Mouse (Mus musculus): ENCODE measurements around the gene Ccdc93. TPM values are rescaled to one million over a fixed set of nuclear protein-coding genes. Genes with fewer than 3 reads are reported as not detected.

Ccdc93 gene
- total RNA-seq, 2 experiments from 2014 or later = 8.9 to 9.2 TPM

DNA sequence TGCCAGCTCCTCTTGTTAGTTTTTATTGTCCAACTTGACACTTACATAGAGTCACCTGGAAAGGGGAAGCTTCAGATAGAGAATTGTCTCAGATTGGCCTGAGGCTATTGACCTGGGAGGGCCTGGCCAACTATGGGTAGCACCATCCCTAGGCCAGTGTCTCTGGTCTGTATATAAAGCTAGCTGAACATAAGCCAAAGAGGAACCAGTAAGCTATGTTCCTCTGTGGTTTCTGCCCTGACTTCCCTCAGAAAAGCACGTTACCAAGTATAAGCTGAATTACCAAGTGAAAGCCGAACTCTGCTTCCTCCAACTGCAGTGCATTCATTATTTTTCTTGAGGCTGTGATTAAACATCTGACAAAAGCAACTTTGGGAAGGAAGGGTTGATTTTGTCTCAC lies 77.9 kb downstream of the Ccdc93 start:
- intact Hi-C loops (cut with DNase I) = no loop called here
- no peak for DNase-seq

- DNase-seq = no peak
- intact Hi-C loops (cut with DNase I) = no loop called here
Measured at GRCm38 (mm10) chr1:121510420-121511140, 79.7 kb downstream of the Ccdc93 start.

DNA sequence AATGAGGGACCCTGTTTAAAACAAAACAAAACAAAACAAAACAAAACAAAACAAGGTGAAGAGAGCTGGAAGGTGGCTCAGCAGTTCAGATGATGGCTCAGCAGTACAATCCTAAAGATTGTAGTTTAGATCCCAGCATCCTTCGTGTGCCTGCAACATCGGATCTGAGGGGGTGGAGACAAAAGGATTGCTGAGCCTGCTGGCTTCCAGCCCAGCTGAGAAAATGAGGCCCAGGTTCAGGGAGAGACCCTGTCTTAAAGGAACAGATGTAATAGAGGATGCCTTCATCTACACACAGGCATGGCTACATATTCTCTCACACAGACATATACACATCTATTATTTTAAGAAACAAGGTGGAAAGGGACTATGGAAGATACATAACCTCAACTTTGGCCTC lies 80.3 kb downstream of the Ccdc93 start:
- DNase-seq = no peak
- intact Hi-C loops (cut with DNase I) = no loop called here

- intact Hi-C loops (cut with DNase I) = no loop called here
- DNase-seq = no peak
Measured at GRCm38 (mm10) chr1:121511966-121512365, 81.1 kb downstream of the Ccdc93 start.

DNA sequence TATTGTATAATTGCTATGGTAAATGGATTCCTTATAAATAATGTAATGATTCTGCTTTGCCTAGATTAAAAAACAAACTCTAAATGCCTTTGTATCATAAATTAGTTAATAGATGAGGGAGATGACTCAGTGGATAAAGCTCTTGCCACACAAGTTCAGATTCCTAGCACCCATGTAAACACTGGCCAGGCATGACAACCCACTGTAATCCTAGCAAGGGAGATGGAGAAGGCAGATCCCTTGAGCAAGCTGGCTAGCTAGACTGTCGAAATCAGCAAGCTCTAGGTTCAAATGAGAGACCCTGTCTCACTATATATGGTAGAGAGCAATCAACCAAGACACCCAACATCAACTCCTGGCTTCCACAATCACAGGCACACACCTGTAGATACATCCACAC lies 87.8 kb downstream of the Ccdc93 start:
- DNase-seq = no peak
- intact Hi-C loops (cut with DNase I) = no loop called here

DNA sequence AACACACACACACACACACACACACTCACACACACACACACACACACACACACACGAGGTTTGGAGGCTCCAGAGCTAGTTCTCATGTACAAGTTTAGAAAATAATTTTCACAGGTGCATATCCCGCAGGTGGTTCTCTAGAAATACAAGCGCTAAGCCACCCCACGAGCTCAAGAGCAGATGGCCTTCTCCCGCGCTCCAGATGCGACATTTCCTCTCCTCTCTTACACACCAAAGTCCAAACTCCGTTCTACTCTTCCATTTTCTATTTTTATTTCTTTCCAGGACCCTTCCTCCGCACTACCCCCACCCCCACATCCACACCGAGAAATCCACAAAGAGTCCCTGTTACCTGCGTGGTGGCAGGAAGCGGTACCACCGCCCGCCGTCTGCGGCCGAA lies 96.2 kb downstream of the Ccdc93 start:
- no peak for DNase-seq
- intact Hi-C loops (cut with DNase I) = no loop called here

GRCm38 (mm10) chr1:121527600-121528398 lies 97.0 kb downstream of the Ccdc93 start:
- no peak for DNase-seq
- intact Hi-C loops (cut with DNase I) = no loop called here

DNA sequence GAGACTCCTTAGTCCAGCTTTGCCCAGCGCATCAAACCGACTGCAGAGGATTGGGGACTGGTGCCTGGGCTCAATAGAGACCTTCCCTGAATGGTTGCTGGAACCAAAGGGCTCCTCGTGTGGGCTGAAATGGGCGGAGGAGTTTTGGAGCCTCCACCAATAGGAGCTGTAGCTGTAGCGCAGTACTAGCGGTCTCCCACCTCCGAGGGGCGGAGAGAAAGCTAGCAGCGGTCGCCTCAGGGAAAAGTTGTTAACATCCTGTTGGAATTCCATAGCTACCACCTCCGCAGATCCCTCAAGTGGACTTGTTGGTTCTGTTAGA lies 97.5 kb downstream of the Ccdc93 start, which contains the start of gene Htr5b:
Gene Htr5b (minus strand): TSS at position 67 of the 322 bp plus-strand sequence.
- no peak for DNase-seq

DNA sequence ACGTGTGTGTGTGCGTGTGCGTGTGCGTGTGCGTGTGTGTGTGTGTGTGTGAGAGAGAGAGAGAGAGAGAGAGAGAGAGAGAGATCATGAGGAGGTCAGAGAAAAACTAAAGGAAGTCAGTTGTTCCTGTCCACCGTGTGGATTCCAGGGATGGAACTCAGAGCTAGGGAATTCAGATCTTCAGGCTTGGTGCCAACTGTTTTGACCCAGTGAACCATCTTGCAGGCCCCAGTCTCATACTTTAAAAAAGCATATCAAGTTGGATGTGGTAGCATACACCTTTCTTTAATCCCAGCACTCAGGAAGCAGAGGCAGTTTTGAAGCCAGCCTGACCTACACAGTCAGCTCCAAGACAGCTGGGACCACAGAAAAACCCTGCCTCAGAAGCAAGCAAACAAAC lies 98.4 kb downstream of the Ccdc93 start:
- intact Hi-C loops (cut with DNase I) = no loop called here
- no peak for DNase-seq

More for the DNA sequence above, 97.5 kb downstream of the Ccdc93 start, which contains the start of gene Htr5b:
- intact Hi-C loops (cut with DNase I) = no loop called here

DNA sequence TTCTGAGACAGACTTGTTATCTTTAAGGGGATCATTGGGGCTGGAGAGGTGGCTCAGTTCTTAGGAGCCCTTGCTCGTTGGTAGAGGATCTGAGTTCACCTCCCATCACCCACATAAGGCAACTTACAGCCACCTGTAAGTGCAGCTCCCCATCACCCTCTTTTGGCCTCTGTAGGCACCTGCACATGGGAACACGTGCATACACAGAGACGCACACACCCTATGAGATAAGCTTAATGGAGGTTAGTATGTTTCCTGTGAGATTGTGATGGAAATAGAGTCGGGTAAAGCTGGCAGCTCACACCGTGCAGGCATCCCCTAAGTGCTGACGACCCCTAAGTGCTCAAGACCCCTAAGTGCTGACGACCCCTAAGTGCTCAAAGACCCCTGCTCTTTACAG lies 100.6 kb downstream of the Ccdc93 start:
- intact Hi-C loops (cut with DNase I) = no loop called here

GRCm38 (mm10) chr1:121540361-121540760 lies 109.5 kb downstream of the Ccdc93 start:
- DNase-seq = no peak
- intact Hi-C loops (cut with DNase I) = no loop called here

More for the DNA sequence above, 100.6 kb downstream of the Ccdc93 start:
- DNase-seq = no peak

GRCm38 (mm10) chr1:121546844-121547243 lies 116.0 kb downstream of the Ccdc93 start:
- intact Hi-C loops (cut with DNase I) = no loop called here
- no peak for DNase-seq

DNA sequence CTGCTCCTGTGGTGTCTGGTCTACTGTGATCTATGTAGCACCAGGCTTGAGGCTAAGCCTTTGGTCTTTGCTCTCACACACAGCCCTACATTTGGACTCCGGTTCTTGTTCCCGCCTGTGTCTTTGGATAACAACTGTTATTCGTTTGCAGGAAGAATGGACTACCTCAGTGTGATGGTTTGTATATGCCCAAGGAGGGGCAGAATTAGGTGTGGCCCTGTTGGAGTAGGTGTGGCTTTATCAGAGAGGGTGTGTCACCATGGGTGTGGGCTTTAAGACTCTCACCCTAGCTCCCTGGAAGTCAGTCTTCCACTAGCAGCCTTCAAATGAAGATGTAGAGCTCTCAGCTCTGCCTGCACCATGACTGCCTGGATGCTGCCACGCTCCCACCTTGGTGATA lies 117.8 kb downstream of the Ccdc93 start:
- intact Hi-C loops (cut with DNase I) = no loop called here
- DNase-seq = no peak

- intact Hi-C loops (cut with DNase I) = no loop called here
- no peak for DNase-seq
Measured at GRCm38 (mm10) chr1:121549456-121549855, 118.6 kb downstream of the Ccdc93 start.

DNA sequence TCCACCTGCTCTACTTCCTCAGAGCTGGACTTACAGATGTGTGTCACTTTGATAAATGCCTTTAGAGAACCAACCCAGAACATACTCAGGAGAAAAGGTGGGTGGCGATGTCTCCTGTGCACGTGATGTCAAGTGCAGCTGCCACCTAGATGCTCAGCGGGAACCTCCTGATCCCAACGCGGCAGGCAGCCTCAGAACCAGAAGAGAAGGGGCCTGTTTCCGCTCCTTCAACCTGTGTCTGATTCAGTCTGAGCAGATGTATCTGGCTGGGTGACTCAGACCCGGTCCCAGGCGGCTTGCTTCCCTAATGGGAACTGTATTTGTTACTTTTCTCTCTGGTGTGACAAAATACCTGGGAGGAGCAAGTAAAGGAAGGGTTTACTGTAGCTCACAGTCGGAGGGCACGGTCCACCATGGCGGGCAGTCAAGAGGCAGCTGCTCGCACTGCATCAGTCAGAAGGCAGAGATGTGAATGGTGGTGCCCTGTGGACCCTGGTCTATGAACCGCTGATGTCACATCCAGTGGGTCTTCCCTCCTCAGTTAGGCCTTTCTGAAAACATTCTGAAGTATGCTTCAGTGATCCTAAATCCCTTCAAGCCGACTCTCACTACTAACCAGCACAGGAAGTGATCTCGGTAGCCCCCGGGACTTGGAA lies 120.1 kb downstream of the Ccdc93 start:
- intact Hi-C loops (cut with DNase I) = loop anchor here (5.0 kb wide), 1 partner anchor 104 kb away; no protein-coding TSS in a partner anchor
- DNase-seq = no peak

DNA sequence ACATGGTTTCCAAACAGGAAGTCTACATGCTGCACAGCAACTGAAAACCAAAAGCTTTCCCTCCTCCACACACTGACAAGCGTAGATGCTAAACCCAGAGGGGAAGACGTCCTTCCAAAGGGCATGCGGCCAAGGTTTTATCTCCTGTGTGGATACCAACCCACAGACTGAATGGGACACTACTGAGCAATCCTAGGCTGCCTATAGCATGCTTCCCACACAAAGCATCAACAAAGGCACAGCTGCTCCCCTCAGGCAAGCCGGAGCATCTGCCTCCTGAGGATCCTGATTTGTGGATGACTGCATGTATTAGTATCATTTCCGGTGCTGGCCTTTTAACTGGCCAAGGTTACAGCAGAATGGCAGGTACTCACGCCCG lies 120.6 kb downstream of the Ccdc93 start:
- intact Hi-C loops (cut with DNase I) = loop anchor here (5.0 kb wide), 1 partner anchor 104 kb away; no protein-coding TSS in a partner anchor

More for the DNA sequence above, 120.6 kb downstream of the Ccdc93 start:
- no peak for DNase-seq

Other genes with a start within 250 kb of the Ccdc93 start
- gene Insig2, start 98.5 kb upstream of the Ccdc93 start, total RNA-seq (2021) = 10 to 100 TPM; 58.0 to 59.8 TPM
- not detected for gene Htr5b, start 97.4 kb downstream of the Ccdc93 start, total RNA-seq (2021)
- gene Ddx18, start 136.9 kb downstream of the Ccdc93 start, total RNA-seq (2021) = 10 to 100 TPM; 11.2 to 15.9 TPM

Data from gastrocnemius, postnatal 36 days (tissue).